Mouse (Mus musculus): Measurements from ENCODE around the gene Isy1. TPM values are rescaled to one million over a fixed set of nuclear protein-coding genes. Genes with fewer than 3 reads are reported as not detected.

The Isy1 gene
- polyA plus RNA-seq, 1 experiment from 2014 or later = 44.0 TPM

DNA sequence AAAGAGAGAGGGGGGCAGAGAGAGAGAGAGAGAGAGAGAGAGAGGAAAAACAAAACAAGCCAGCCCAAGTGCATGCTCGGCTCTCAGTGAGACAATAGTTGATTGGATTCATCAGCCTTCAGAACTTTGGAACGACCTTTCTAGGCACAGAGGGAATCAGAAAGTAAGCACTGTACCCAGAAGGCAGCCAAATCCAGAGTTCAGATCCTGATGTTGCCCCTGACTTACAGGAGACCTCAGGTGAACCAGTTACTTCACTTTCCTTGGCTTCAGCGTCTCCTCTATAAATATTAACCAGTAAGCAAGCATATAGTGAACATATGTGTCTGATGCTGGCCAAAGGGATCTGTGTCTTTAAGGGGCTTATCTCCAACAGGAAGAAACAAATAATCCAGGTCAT lies 30.1 kb downstream of the Isy1 start:
- no peaks in the 10 kb centered on the region for H3K9me3 ChIP-seq
- H3K27me3 ChIP-seq (ENCODE audit: insufficient read depth, poor library complexity, severe bottlenecking) = no peaks in the 10 kb centered on the region
- H3K4me1 ChIP-seq = peaks cover 19% of the 10 kb centered on the region
- no peak overlapping the region for H3K4me3 ChIP-seq
- no peak for DNase-seq (ENCODE audit: low spot score)
- no peak overlapping the region for H3K27ac ChIP-seq
- 0 out of 2 replicates have a peak, but pooled peaks cover under 1% of the 10 kb centered on the region for H3K36me3 ChIP-seq
- WGBS = 76% methylated on average over 3 of the region's 3 CpGs

DNA sequence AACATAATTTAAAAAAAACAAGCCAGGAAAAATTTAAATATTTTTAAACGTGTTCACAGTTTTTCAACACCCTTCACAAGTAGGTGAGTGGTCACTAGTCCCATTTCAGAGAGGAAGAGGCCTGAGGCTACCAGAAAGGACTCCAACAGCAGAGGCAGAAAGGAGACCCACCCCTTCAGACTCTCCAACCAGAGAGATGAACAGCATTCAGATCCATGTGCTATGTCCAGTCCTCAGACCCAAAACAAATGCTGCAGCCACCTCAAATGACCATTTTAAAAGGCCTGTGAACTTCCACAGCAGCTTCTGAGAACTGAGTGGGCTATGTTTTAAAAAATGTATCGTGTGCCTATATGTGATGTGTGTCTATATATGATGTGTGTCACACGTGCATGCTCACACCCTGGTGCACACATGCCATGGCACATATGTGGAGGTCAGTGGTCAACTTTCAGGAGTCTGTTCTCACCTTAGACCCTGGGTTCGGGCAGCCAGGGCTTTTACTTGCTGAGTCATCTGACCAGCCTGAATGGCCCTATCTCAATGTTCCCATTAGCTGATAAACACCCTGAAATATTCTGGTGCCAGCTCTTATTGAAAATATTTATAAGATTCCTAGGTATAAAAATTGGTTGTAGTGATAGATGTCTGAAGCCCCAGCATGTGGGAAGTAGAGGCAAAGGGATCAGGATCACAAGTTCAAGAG lies 30.7 kb downstream of the Isy1 start:
- no peaks in the 10 kb centered on the region for H3K36me3 ChIP-seq
- H3K27me3 ChIP-seq (ENCODE audit: insufficient read depth, poor library complexity, severe bottlenecking) = no peaks in the 10 kb centered on the region
- WGBS = 76% methylated on average over 4 of the region's 4 CpGs
- no peak for DNase-seq (ENCODE audit: low spot score)
- H3K27ac ChIP-seq = no peak overlapping the region
- peaks cover 19% of the 10 kb centered on the region for H3K4me1 ChIP-seq
- H3K4me3 ChIP-seq = no peak overlapping the region
- H3K9me3 ChIP-seq = no peaks in the 10 kb centered on the region

- no peak for DNase-seq (ENCODE audit: low spot score)
- peak overlapping the region; percentile 18; the same call in 1 of the 2 replicates for H3K27ac ChIP-seq
- 51% methylated on average over 2 of the region's 2 CpGs for WGBS
- no peaks in the 10 kb centered on the region for H3K27me3 ChIP-seq (ENCODE audit: insufficient read depth, poor library complexity, severe bottlenecking)
- H3K4me3 ChIP-seq = no peak overlapping the region
- H3K9me3 ChIP-seq = no peaks in the 10 kb centered on the region
- H3K4me1 ChIP-seq = peaks cover 13% of the 10 kb centered on the region
- no peaks in the 10 kb centered on the region for H3K36me3 ChIP-seq
Observed at GRCm38 (mm10) chr6:87806857-87807256, 31.7 kb downstream of the Isy1 start.

DNA sequence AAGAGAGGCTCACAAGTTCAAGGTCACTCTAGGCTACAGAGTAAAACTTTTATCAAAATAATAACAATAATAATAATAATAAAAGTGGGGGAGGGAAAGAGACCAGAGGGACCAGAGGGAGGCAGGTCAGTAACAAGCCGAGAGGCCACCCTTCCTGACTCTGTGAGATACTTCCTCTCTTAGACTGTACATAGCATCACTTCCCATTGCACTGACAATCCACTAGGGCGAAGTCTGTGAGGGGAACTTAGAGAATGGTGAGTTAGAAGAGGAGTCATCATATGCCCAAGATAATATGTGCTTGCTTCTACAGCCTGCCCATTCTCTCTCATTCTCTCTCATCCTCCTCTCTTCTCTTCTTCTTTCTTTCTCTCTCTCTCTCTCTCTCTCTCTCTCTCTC lies 32.6 kb downstream of the Isy1 start:
- peak; percentile 58 for DNase-seq (ENCODE audit: low spot score)
- H3K36me3 ChIP-seq = no peaks in the 10 kb centered on the region
- H3K4me3 ChIP-seq = no peak overlapping the region
- no peaks in the 10 kb centered on the region for H3K9me3 ChIP-seq
- 68% methylated on average over 2 of the region's 2 CpGs for WGBS
- H3K27ac ChIP-seq = no peak overlapping the region
- H3K4me1 ChIP-seq = peaks cover 15% of the 10 kb centered on the region
- H3K27me3 ChIP-seq (ENCODE audit: insufficient read depth, poor library complexity, severe bottlenecking) = no peaks in the 10 kb centered on the region

GRCm38 (mm10) chr6:87805448-87805847 lies 33.1 kb downstream of the Isy1 start:
- no peaks in the 10 kb centered on the region for H3K9me3 ChIP-seq
- peaks cover 17% of the 10 kb centered on the region; the same call in 1 of the 2 replicates for H3K4me1 ChIP-seq
- no peak overlapping the region for H3K4me3 ChIP-seq
- H3K27me3 ChIP-seq (ENCODE audit: insufficient read depth, poor library complexity, severe bottlenecking) = no peaks in the 10 kb centered on the region
- WGBS = 92% methylated on average over 7 of the region's 7 CpGs
- H3K36me3 ChIP-seq = no peaks in the 10 kb centered on the region
- no peak for DNase-seq (ENCODE audit: low spot score)
- H3K27ac ChIP-seq = no peak overlapping the region

GRCm38 (mm10) chr6:87804886-87805285 lies 33.7 kb downstream of the Isy1 start:
- H3K27ac ChIP-seq = no peak overlapping the region
- H3K27me3 ChIP-seq (ENCODE audit: insufficient read depth, poor library complexity, severe bottlenecking) = no peaks in the 10 kb centered on the region
- H3K4me3 ChIP-seq = no peak overlapping the region
- H3K36me3 ChIP-seq = no peaks in the 10 kb centered on the region
- 83% methylated on average over 7 of the region's 7 CpGs for WGBS
- no peak for DNase-seq (ENCODE audit: low spot score)
- peaks cover 20% of the 10 kb centered on the region for H3K4me1 ChIP-seq
- H3K9me3 ChIP-seq = no peaks in the 10 kb centered on the region

DNA sequence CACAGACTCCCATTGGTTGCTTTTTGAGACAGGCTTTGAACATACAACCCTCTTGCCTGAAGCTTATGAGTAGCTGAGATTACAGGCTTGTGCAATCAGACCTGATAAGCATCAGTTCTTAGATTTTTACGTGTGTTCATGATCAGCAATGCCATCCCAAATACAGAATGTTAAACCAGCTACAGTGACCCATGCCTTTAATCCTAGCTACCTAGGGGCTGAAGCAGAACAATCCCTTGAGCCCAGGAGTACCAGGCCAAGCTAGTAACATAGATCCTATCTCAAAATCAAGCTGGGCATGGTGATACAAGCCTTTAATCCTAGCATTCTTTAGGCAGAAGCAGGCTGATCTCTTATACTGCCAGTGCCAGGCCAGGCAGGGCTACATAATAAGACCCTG lies 34.6 kb downstream of the Isy1 start:
- WGBS = 77% methylated on average over 1 of the region's 1 CpGs

GRCm38 (mm10) chr6:87802462-87802861 lies 36.1 kb downstream of the Isy1 start:
- no peak overlapping the region for H3K27ac ChIP-seq
- DNase-seq (ENCODE audit: low spot score) = no peak
- no peaks in the 10 kb centered on the region for H3K9me3 ChIP-seq
- 83% methylated on average over 7 of the region's 7 CpGs for WGBS
- H3K4me1 ChIP-seq = peaks cover 30% of the 10 kb centered on the region
- H3K36me3 ChIP-seq = no peaks in the 10 kb centered on the region
- no peaks in the 10 kb centered on the region for H3K27me3 ChIP-seq (ENCODE audit: insufficient read depth, poor library complexity, severe bottlenecking)
- no peak overlapping the region for H3K4me3 ChIP-seq

More for the DNA sequence above, 34.6 kb downstream of the Isy1 start:
- Histone ChIP-seq H3K36me3 (no peaks in the 10 kb centered on the region), H3K4me3 (no peak overlapping the region), H3K4me1 (peaks cover 24% of the 10 kb centered on the region), H3K27me3 (ENCODE audit: insufficient read depth, poor library complexity, severe bottlenecking) (no peaks in the 10 kb centered on the region), H3K9me3 (no peaks in the 10 kb centered on the region), H3K27ac (no peak overlapping the region)
- no peak for DNase-seq (ENCODE audit: low spot score)

- H3K9me3 ChIP-seq = no peaks in the 10 kb centered on the region
- DNase-seq (ENCODE audit: low spot score) = no peak
- no peak overlapping the region for H3K27ac ChIP-seq
- WGBS = 72% methylated on average over 6 of the region's 6 CpGs
- no peak overlapping the region for H3K4me3 ChIP-seq
- H3K36me3 ChIP-seq = no peaks in the 10 kb centered on the region
- no peaks in the 10 kb centered on the region for H3K27me3 ChIP-seq (ENCODE audit: insufficient read depth, poor library complexity, severe bottlenecking)
- H3K4me1 ChIP-seq = peaks cover 23% of the 10 kb centered on the region
Observed at GRCm38 (mm10) chr6:87799576-87799975, 39.0 kb downstream of the Isy1 start.

DNA sequence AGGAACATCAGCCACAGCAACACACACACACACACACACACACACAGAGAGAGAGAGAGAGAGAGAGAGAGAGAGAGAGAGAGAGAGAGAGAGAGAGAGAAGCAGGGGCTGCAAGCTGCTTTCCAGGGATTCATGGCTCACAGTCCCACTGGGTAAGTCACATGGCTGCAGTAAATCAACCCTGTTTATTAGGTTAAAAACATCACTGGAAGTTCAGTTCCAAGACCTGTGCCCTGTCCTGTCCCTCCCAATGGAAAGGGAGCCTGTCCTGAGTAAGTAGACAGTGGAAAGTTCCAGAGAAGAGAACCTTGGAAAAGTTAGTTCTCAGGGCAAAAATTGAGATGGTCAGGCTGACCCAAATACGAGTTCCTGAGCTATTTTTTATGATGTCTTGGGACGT lies 41.3 kb downstream of the Isy1 start:
- no peak for DNase-seq (ENCODE audit: low spot score)
- WGBS = 32% methylated on average over 2 of the region's 2 CpGs
- no peaks in the 10 kb centered on the region for H3K9me3 ChIP-seq
- H3K27me3 ChIP-seq (ENCODE audit: insufficient read depth, poor library complexity, severe bottlenecking) = no peaks in the 10 kb centered on the region
- peaks cover 4% of the 10 kb centered on the region; the same call in 1 of the 2 replicates for H3K36me3 ChIP-seq
- peaks cover 29% of the 10 kb centered on the region for H3K4me1 ChIP-seq
- H3K27ac ChIP-seq = no peak overlapping the region
- no peak overlapping the region for H3K4me3 ChIP-seq

DNA sequence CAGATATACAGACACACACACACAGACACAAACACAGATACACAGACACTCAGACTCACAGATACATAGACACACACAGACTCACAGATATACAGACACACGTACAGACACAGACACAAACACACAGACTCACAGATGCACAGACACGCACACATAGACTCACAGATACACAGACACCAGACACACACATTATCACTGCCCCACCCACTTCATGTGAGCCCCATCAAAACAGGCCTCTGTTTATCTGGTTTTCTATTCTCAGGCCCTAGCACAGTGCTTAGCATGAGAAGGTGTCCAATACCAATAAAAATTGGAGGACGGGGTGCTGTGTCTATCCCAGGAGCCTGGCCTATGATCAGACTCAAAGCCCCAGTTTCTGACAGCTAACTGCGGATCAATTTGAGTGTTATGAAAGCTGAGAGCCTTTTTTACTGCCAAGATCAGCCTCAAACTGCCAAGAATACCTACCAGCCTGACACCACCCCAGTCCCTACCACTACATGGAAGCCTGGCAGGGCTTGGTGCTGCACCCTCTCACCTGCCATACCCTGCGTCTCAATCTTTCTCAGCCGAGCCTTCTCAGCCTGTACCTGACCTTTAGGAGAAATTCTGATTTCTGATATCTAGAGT lies 42.2 kb downstream of the Isy1 start:
- Histone ChIP-seq H3K9me3 (no peaks in the 10 kb centered on the region), H3K27me3 (ENCODE audit: insufficient read depth, poor library complexity, severe bottlenecking) (no peaks in the 10 kb centered on the region), H3K4me3 (no peak overlapping the region), H3K36me3 (peaks cover 9% of the 10 kb centered on the region; the same call in 1 of the 2 replicates), H3K27ac (no peak overlapping the region), H3K4me1 (peaks cover 31% of the 10 kb centered on the region)
- WGBS = 81% methylated on average over 6 of the region's 6 CpGs
- DNase-seq (ENCODE audit: low spot score) = no peak

DNA sequence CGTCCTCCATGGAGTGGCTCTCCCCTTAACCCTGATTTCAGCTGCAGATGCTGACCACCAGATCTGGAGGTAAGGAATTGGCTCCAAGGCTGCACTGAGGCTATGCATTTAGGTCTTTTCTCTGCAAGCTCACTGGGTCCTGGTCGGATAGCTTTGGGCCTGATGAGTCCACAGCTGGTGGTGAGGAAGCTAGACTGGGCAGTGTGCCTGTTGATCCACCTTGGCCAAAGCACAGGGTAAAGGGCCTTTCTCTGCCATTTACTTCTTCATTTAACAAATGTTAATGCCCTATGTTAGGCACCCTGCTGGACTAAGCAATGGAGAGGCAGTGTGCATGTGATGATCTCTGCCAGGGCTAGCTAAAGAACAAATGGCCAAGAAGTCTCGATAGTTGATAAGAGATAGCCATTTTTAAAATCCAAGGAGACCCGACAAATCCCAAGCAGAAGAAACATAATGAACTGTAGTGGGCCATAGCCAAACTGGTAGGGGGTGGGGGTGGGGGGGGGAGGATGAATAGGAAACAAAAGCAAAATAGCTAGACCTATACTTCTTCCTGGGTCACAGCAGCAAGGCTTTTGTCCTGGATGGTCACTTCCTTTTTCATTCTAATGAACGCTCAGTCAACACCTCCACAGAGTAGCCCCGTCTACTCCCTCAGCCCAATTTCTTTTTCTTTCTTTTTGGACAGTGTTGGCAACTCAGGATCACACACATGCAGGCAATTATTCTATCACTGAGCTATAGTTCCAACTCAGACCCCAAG lies 43.0 kb downstream of the Isy1 start:
- no peaks in the 10 kb centered on the region for H3K9me3 ChIP-seq
- no peak overlapping the region for H3K27ac ChIP-seq
- peaks cover 35% of the 10 kb centered on the region for H3K4me1 ChIP-seq
- no peak overlapping the region for H3K4me3 ChIP-seq
- H3K27me3 ChIP-seq (ENCODE audit: insufficient read depth, poor library complexity, severe bottlenecking) = no peaks in the 10 kb centered on the region
- no peak for DNase-seq (ENCODE audit: low spot score)
- peaks cover 9% of the 10 kb centered on the region; the same call in 1 of the 2 replicates for H3K36me3 ChIP-seq
- WGBS = 68% methylated on average over 6 of the region's 6 CpGs
